Mouse (Mus musculus) ES-E14 (cell line): ENCODE data around the gene Abhd12. TPM values are rescaled to one million over a fixed set of nuclear protein-coding genes. Genes with fewer than 3 reads are reported as not detected.
A peak's percentile ranks its signal among the peaks of the same experiment; 100 is the strongest.
"Not testable (repeated sequence)": the region's sequence is repeated elsewhere in the genome, so short reads cannot be mapped to it uniquely, and the experiment has no call there.

ENCODE experiments used
- DNase-seq: peaks from one replicate; pipeline ENCODE4 v3.0.0-alpha.2; 2013; ENCODE audit warnings: low read depth, low spot score
- H3K27ac ChIP-seq: 2 replicates; pipeline ENCODE4 v1.5.1; 2012; ENCODE audit warnings: low read depth, mild to moderate bottlenecking, low read length, moderate library complexity, mixed read lengths; ENCODE audit not compliant: poor library complexity, insufficient read depth, severe bottlenecking
- H3K36me3 ChIP-seq: 2 replicates; pipeline ENCODE4 v1.6.1; 2012; ENCODE audit warnings: mild to moderate bottlenecking, low read length, moderate library complexity, mixed read lengths; ENCODE audit not compliant: control insufficient read depth, poor library complexity, insufficient read depth, severe bottlenecking
- H3K4me1 ChIP-seq, 2 experiments: fragments of 150-350 bp in 1 of 2; sonication (generic) in 1 of 2; 2 replicates each; pipeline ENCODE4 v1.6.1; 2012; ENCODE audit warnings: low read length in 2 of 2, mild to moderate bottlenecking in 1 of 2, mixed read lengths in 1 of 2; ENCODE audit not compliant: control insufficient read depth in 2 of 2, insufficient read depth in 2 of 2, poor library complexity in 1 of 2
- H3K4me3 ChIP-seq, 2 experiments: fragments of 150-350 bp in 1 of 2; sonication (generic) in 1 of 2; 2 replicates each; pipeline ENCODE4 v1.5.1; 2012; ENCODE audit warnings: low read length in 2 of 2, low read depth in 1 of 2, mild to moderate bottlenecking in 1 of 2, mixed read lengths in 1 of 2; ENCODE audit not compliant: insufficient read depth in 1 of 2, poor library complexity in 1 of 2, severe bottlenecking in 1 of 2
- H3K9ac ChIP-seq: 2 replicates; pipeline ENCODE4 v1.6.1; 2012; ENCODE audit warnings: low read depth, mild to moderate bottlenecking, low read length, mixed read lengths; ENCODE audit not compliant: poor library complexity, insufficient read depth, severe bottlenecking
- H3K9me3 ChIP-seq: fragments of 150-350 bp; sonication (generic); 2 replicates; pipeline ENCODE4 v1.6.1; 2012; ENCODE audit warnings: low read depth, mild to moderate bottlenecking, low read length; ENCODE audit not compliant: control insufficient read depth, insufficient read depth
- CHD2 ChIP-seq: IDR thresholded peaks from 2 replicates; pipeline ENCODE4 v1.6.1; 2014; ENCODE audit warnings: mild to moderate bottlenecking, low read depth, low read length, inconsistent platforms
- HCFC1 ChIP-seq: IDR thresholded peaks from 2 replicates; pipeline ENCODE4 v1.6.1; 2012; ENCODE audit warnings: low read length, inconsistent platforms, borderline replicate concordance; ENCODE audit not compliant: insufficient read depth
- MAFK ChIP-seq: IDR thresholded peaks from 2 replicates; pipeline ENCODE4 v1.6.1; 2014; ENCODE audit warnings: mild to moderate bottlenecking, low read depth, low read length, inconsistent platforms; ENCODE audit not compliant: insufficient read depth
- ZC3H11A ChIP-seq: IDR thresholded peaks from 2 replicates; pipeline ENCODE4 v1.6.1; 2012; ENCODE audit warnings: low read depth, mild to moderate bottlenecking, inconsistent platforms, low read length, borderline replicate concordance
- ZNF384 ChIP-seq: IDR thresholded peaks from 2 replicates; pipeline ENCODE4 v1.6.1; 2012; ENCODE audit warnings: low read depth, low read length, inconsistent platforms
- in situ Hi-C, 2 experiments: fragments of 600-800 bp; cut with MboI; formaldehyde crosslinking; loops; one replicate each; pipeline ENCODE4 v1.15.1; 2025; ENCODE audit warnings: low sequenced_read_pairs in 2 of 2, inconsistent platforms in 1 of 2; ENCODE audit not compliant: unreplicated experiment in 2 of 2
- total RNA-seq: library from RNA; depleted of rRNA; stranded (reverse); fragments of 300-350 nt; gene quantifications from 2 replicates; pipeline ENCODE4 v1.2.3, GENCODE M21; 2012

Abhd12 gene
- total RNA-seq, 1 experiment: 59.4 TPM

DNA sequence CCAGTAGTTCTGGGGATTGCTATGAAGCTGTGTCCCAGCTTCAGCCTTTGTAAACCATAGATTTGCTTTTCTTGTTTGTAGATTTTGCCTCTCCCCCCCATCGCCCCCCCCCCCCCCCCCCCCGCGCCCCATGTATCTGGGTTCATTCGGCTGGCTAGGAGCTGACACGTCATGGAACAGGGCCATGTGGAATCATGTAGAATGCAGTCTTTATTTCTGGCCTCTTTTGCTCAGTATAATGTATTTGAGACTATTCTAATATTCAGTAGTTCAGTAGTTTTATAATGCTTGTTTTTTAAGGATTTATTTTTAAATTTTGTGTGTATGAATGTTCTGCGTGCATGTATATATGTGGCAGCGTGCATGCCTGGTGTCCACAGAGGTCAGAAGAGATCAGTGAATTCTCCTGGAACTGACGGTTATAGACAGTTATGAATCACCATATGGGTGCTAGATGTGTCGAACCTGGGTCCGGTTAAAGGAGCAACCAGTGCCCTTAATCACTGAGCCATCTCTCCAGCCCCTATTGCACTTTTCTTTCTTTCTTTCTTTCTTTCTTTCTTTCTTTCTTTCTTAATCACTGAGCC is 5.8 kb upstream of the Abhd12 start:
- Histone ChIP-seq H3K27ac (no peak overlapping the region; the same call in 1 of the 2 replicates), H3K4me1 (no peaks in the 10 kb centered on the region), H3K9me3 (no peaks in the 10 kb centered on the region), H3K4me3 (peak overlapping the region; percentile 89 to 95), H3K36me3 (no peaks in the 10 kb centered on the region), H3K9ac (peak overlapping the region; percentile 59; the same call in 1 of the 2 replicates)
- no peak for DNase-seq
- in situ Hi-C loops: no loop called here
- TF ChIP-seq CHD2 (no peak), HCFC1 (no peak), ZNF384 (no peak), ZC3H11A (no peak), MAFK (no peak)

DNA sequence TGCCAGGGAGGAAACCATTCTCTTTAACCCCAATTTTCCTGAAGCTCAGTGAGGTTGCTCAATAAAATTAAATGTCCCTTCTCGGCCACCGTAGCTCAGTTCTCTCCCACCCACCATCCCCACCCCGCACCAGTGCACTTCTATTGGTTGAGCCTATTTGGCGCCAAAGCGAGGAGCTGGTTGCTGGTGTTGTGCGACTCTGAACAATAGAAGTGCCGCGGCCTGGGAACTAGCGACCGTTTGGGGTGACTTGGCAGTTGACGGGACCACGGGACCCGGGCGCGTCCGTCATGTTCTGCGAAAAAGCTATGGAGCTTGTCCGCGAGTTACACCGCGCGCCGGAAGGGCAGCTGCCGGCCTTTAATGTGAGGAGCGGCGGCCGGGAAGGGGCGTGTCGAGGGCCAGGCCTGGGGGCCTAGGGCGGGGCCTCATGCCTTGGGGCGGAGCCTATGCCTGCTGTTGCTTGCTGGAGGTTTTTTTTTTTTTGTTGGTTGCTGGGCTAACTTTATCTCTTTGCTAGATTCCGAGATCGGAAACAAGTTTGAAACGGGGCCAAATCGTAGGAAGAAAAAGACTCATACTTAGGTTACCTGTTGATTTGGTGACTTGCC is 5.0 kb upstream of the Abhd12 start:
- peak; percentile 96 for TF ChIP-seq ZNF384
- no peak for TF ChIP-seq ZC3H11A
- Histone ChIP-seq H3K4me3 (peak overlapping the region; percentile 89 to 95), H3K4me1 (no peaks in the 10 kb centered on the region), H3K27ac (peak overlapping the region; percentile 97), H3K36me3 (no peaks in the 10 kb centered on the region), H3K9ac (peak overlapping the region; percentile 98), H3K9me3 (no peaks in the 10 kb centered on the region)
- peak; percentile 98 for DNase-seq
- in situ Hi-C loops: no loop called here

DNA sequence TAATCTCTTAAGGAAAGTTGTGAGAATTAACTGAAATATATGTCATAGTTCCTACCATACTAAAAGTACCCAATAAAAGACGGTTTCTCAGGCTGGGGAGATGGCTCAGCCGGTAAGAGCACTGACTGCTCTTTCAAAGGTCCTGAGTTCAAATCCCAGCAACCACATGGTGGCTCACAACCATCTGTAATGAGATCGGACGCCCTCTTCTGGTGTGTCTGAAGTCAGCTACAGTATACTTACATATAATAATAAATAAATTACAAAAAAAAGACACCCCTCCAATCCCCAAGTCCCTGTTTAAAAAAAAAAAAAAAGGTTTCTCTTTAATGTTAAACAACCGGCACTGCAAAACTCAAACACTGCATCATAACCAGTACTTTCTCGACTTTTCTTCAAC is 4.3 kb upstream of the Abhd12 start:
- H3K9me3 ChIP-seq, DNase-seq, in situ Hi-C loops, H3K4me1 ChIP-seq, H3K9ac ChIP-seq, H3K36me3 ChIP-seq, H3K27ac ChIP-seq: not testable (repeated sequence)
- H3K4me3 ChIP-seq: peak overlapping the region; percentile 89 to 95; a peak in 3 of 4 replicates

DNA sequence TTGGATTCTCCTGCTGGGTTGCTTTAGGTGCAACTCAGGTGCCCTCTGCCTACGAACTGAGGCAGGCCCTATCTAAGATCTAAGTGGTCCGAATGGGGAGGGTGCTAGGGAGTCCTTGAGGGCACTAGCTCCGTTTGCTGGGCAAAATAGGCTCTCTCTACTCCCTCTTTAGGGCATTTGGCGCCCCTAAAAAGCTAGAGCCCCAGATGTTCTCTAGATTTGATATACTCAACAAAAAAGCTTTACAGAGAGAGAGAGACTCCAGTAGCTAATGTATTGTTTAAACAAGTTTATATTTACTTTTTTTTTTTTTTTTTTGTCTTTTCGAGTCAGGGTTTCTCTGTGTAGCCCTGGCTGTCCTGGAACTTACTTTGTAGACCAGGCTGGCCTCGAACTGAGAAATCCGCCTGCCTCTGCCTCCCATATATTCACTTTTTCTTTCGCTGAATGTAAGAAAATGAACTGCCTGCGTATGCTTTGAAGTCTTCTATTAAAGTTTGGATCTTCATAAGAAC is 452 bp upstream of the Abhd12 start, which contains the start of gene Gins1:
TSS of gene Gins1 (plus strand) at position 465 of the 515 bp plus-strand sequence.
- TF ChIP-seq CHD2: no peak
- no peak for TF ChIP-seq ZC3H11A
- TF ChIP-seq MAFK: no peak
- no peak for TF ChIP-seq HCFC1
- no peak for TF ChIP-seq ZNF384
- Histone ChIP-seq H3K27ac (peak within 1 kb of the TSS; percentile 45; the same call in 1 of the 2 replicates), H3K4me3 (peak within 1 kb of the TSS; percentile 74 to 92), H3K9me3 (no peaks in the 10 kb centered on the region), H3K9ac (peak within 1 kb of the TSS; percentile 91), H3K36me3 (peaks cover 3% of the 10 kb centered on the region; the same call in 1 of the 2 replicates), H3K4me1 (no peaks in the 10 kb centered on the region; a peak in 1 of 4 replicates)
- no peak for DNase-seq
- in situ Hi-C loops: no loop called here

DNA sequence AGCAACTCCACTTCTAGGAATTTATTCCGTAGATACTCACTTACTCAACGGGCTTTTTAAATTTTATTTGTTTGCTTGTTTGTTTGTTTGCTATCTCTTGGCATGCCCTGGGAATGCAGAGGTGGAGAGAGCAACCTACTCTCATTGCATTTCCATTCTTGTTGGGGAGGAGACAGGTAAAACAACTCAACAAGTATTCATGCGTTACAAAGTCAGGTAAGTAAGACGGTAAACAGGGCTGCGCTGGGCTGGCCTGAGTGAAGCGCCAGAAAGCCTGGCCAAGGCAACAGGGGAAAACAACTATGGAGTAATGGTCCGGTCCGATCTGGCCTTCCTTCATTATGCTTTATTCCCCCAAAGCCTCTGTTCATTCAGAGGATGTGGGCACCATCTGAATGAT is 2.2 kb downstream of the Abhd12 start:
- peaks cover 3% of the 10 kb centered on the region; the same call in 1 of the 2 replicates for H3K36me3 ChIP-seq
- no peaks in the 10 kb centered on the region for H3K9me3 ChIP-seq
- TF ChIP-seq CHD2: no peak
- no peak for TF ChIP-seq ZC3H11A
- no peak for TF ChIP-seq ZNF384
- no peak for TF ChIP-seq HCFC1
- no peak for TF ChIP-seq MAFK
- H3K4me3 ChIP-seq: no peak overlapping the region
- no peak overlapping the region for H3K27ac ChIP-seq
- DNase-seq: no peak
- no peak overlapping the region for H3K9ac ChIP-seq
- no peaks in the 10 kb centered on the region; a peak in 1 of 4 replicates for H3K4me1 ChIP-seq
- in situ Hi-C loops: no loop called here
